Mouse (Mus musculus) neural tube, embryonic 14.5 days (tissue): ENCODE measurements around the gene Gm7247. TPM values are rescaled to one million over a fixed set of nuclear protein-coding genes. Genes with fewer than 3 reads are reported as not detected.
"Not testable (repeated sequence)": the region's sequence is repeated elsewhere in the genome, so short reads cannot be mapped to it uniquely, and the experiment has no call there.

Experiments used
- ATAC-seq: fragments of 200-750 bp; cut with Nextera tagmentation; 2 replicates; pipeline ENCODE4 v1.8.0; 2017; ENCODE audit warnings: low read depth, mild to moderate bottlenecking, moderate TSS enrichment, moderate library complexity
- H3K27ac ChIP-seq: fragments of 300-500 bp; sonication (generic); 2 replicates; pipeline ENCODE4 v1.5.1; 2014; ENCODE audit warnings: low read depth, mild to moderate bottlenecking, control low read depth, low read length, moderate library complexity, mixed read lengths
- H3K27me3 ChIP-seq: fragments of 300-500 bp; sonication (generic); 2 replicates; pipeline ENCODE4 v1.6.1; 2014; ENCODE audit warnings: low read length; ENCODE audit not compliant: control insufficient read depth, insufficient read depth
- H3K36me3 ChIP-seq: fragments of 300-500 bp; sonication (generic); 2 replicates; pipeline ENCODE4 v1.6.1; 2014; ENCODE audit warnings: low read length, mixed read lengths; ENCODE audit not compliant: control insufficient read depth, insufficient read depth
- H3K4me1 ChIP-seq: fragments of 300-500 bp; sonication (generic); 2 replicates; pipeline ENCODE4 v1.6.1; 2014; ENCODE audit warnings: low read length; ENCODE audit not compliant: control insufficient read depth, insufficient read depth
- H3K4me2 ChIP-seq: fragments of 300-500 bp; sonication (generic); 2 replicates; pipeline ENCODE4 v1.6.1; 2014; ENCODE audit warnings: mild to moderate bottlenecking, low read depth, low read length, control low read depth
- H3K4me3 ChIP-seq: fragments of 300-500 bp; sonication (generic); 2 replicates; pipeline ENCODE4 v1.5.1; 2014; ENCODE audit warnings: low read depth, low read length, control low read depth, mixed read lengths
- H3K9ac ChIP-seq: fragments of 300-500 bp; sonication (generic); replicated peaks from 2 replicates; pipeline ENCODE4 v1.6.1; 2014; ENCODE audit warnings: low read depth, mild to moderate bottlenecking, control low read depth, low read length, mixed read lengths
- H3K9me3 ChIP-seq: fragments of 300-500 bp; sonication (generic); 2 replicates; pipeline ENCODE4 v1.6.1; 2016; ENCODE audit warnings: low read length; ENCODE audit not compliant: control insufficient read depth
- WGBS: fragments of 180-500 bp; shearing (Covaris S2); extraction: QIAGEN DNeasy Blood & Tissue Kit; methylation state at CpG from one replicate; pipeline ENCODE4 v1.1.7; 2014; 5-methylcytosine and 5-hydroxymethylcytosine counted together
- polyA plus RNA-seq: library from polyadenylated mRNA; unstranded; fragments of >200 nt; fragmentation: Nextera tagmentation; extraction: Ambion mirVana; gene quantifications from 2 replicates; pipeline ENCODE4 v1.2.1, GENCODE M21; 2014

Gm7247 gene
- polyA plus RNA-seq, 1 experiment from 2014 or later: not detected

DNA sequence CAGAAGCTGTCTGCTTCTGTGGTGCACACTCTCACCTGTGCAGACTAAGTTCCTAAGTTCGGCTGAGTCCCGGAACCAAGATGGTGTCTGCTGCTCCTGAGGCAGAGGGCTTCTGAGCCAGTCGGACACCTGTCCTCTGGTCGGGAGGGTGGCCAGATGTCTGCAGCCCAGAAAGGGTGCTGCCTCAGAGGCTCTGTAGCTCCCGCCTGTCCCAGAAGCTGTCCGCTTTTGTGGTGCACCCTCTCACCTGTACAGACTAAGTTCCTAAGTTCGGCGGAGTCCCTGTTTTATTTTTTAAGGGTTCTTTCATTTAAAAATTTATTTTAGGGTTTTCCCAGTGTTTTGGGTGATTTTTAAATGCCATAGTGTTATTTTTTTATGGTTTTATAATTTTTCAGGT, 145.9 kb downstream of the Gm7247 start:
- Histone ChIP-seq H3K9me3 (no peaks in the 10 kb centered on the region), H3K36me3 (no peaks in the 10 kb centered on the region), H3K4me3 (no peak overlapping the region), H3K4me1 (no peaks in the 10 kb centered on the region), H3K27me3 (no peaks in the 10 kb centered on the region), H3K27ac (no peak overlapping the region), H3K9ac (no peak overlapping the region), H3K4me2 (no peak overlapping the region)
- 97% methylated on average over 8 of the region's 8 CpGs for WGBS
- ATAC-seq: no peak

DNA sequence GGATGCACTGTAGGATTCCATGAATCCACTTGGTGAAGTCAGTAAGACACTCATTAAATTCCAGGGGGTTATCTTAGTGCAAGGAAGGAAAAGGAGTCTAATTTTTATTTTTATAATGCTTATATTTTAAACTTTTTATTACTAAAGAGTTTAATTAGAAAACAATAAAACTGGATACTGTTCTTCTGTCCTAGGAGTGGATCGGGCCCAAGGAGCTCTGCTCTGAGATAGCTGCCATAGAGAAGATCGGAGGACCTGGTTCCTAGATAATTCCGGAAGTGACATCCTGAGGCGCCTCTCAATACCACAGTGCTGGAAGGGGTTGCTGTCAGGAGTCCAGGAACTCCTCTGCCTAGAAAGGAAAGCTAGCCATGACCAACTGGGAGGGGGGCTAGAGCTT, 190.9 kb downstream of the Gm7247 start, which contains the start of gene Gm5622:
Gene Gm5622, plus strand, starts transcription at position 301 of the 400 bp plus-strand sequence.
- H3K4me3 ChIP-seq: no peak within 1 kb of the TSS
- H3K9me3 ChIP-seq: no peaks in the 10 kb centered on the region
- no peaks in the 10 kb centered on the region for H3K4me1 ChIP-seq
- WGBS: 93% methylated on average over 4 of the region's 4 CpGs
- H3K4me2 ChIP-seq: no peak within 1 kb of the TSS
- H3K27ac ChIP-seq: no peak within 1 kb of the TSS
- no peak within 1 kb of the TSS for H3K9ac ChIP-seq
- ATAC-seq: no peak
- no peaks in the 10 kb centered on the region for H3K36me3 ChIP-seq
- no peaks in the 10 kb centered on the region for H3K27me3 ChIP-seq

DNA sequence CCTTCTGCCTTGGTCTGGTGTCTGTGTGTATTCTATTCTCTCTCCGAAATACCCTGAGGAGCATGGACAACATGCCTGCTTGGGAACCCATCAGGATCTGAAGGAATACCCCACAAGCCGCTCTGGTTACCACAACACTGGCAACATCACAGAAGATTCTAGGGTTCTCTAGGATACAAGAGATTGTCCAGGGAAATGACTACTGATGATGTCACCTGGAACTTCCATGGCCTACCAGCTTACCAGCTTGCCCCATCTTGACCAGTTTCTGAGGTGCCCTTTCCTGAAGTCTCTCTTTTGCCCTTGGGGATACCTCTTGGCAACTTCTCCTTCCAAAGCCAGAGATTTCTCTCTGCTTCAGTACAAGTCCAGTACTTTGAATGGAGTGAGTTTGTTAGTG, 212.4 kb downstream of the Gm7247 start, which contains the start of gene Gm17175:
Gene Gm17175, minus strand, starts transcription at position 101 of the 400 bp plus-strand sequence.
- not testable (repeated sequence) for H3K27ac ChIP-seq, H3K9me3 ChIP-seq, H3K4me3 ChIP-seq, H3K4me2 ChIP-seq, ATAC-seq, H3K36me3 ChIP-seq, H3K27me3 ChIP-seq, H3K4me1 ChIP-seq, H3K9ac ChIP-seq
- 90% methylated on average over 2 of the region's 2 CpGs for WGBS

- not testable (repeated sequence) for ATAC-seq, H3K36me3 ChIP-seq, H3K27me3 ChIP-seq, H3K4me2 ChIP-seq, H3K9me3 ChIP-seq, H3K4me3 ChIP-seq, H3K4me1 ChIP-seq, H3K27ac ChIP-seq, H3K9ac ChIP-seq
- WGBS: 99% methylated on average over 4 of the region's 4 CpGs
Observed at GRCm38 (mm10) chr14:51592039-51592438, 230.5 kb downstream of the Gm7247 start, which contains the start of gene Gm17174. Gene Gm17174 (minus strand): TSS chr14:51592139.

DNA sequence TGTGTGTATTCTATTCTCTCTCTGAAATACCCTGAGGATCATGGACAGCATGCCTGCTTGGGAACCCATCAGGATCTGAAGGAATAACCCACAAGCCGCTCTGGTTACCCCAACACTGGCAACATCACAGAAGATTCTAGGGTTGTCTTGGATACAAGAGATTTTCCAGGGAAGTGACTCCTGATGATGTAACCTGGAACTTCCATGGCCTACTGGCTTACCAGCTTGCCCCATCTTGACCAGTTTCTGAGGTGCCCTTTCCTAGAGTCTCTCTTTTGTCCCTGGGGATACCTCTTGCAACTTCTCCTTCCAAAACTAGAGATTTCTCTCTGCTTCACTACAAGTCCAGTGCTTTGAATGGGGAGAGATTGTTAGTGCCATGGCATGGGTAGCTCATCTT, 249.7 kb downstream of the Gm7247 start, which contains the start of gene Gm17078:
Gene Gm17078, minus strand, starts transcription at position 101 of the 400 bp plus-strand sequence.
- H3K4me3 ChIP-seq: no peak within 1 kb of the TSS
- H3K27ac ChIP-seq: no peak within 1 kb of the TSS
- no peaks in the 10 kb centered on the region for H3K36me3 ChIP-seq
- WGBS: 96% methylated on average over 1 of the region's 1 CpGs
- no peak within 1 kb of the TSS for H3K4me2 ChIP-seq
- no peaks in the 10 kb centered on the region for H3K4me1 ChIP-seq
- no peak within 1 kb of the TSS for H3K9ac ChIP-seq
- no peaks in the 10 kb centered on the region for H3K27me3 ChIP-seq
- ATAC-seq: no peak
- H3K9me3 ChIP-seq: no peaks in the 10 kb centered on the region

Other genes starting within 250 kb of the Gm7247 start
- gene Eddm3b, start 247.3 kb upstream of the Gm7247 start, polyA plus RNA-seq: not detected in 2 replicates
- gene Rnase6, start 237.8 kb upstream of the Gm7247 start, polyA plus RNA-seq: 0.50 TPM in 1 of 2 replicates, not detected in the other
- gene Rnase1, start 215.0 kb upstream of the Gm7247 start, polyA plus RNA-seq: 1.1 and 1.2 TPM in 2 replicates
- not detected in 2 replicates for gene Rnase2b, start 199.5 kb upstream of the Gm7247 start, polyA plus RNA-seq
- not detected in 2 replicates for gene Ang2, start 162.6 kb upstream of the Gm7247 start, polyA plus RNA-seq
- gene Ear14, start 158.4 kb upstream of the Gm7247 start, polyA plus RNA-seq: not detected in 2 replicates
- gene Rnase2a, start 105.6 kb upstream of the Gm7247 start, polyA plus RNA-seq: not detected in 2 replicates
- gene Vmn2r88, start 49.1 kb downstream of the Gm7247 start, polyA plus RNA-seq: not detected in 2 replicates
- not detected in 2 replicates for gene Vmn2r89, start 90.1 kb downstream of the Gm7247 start, polyA plus RNA-seq
- gene Gm5622, start 191.0 kb downstream of the Gm7247 start, polyA plus RNA-seq: not detected in 2 replicates
- gene Gm17175, start 212.3 kb downstream of the Gm7247 start, polyA plus RNA-seq: not detected in 2 replicates
- not detected in 2 replicates for gene Gm17174, start 230.4 kb downstream of the Gm7247 start, polyA plus RNA-seq
- not detected in 2 replicates for gene Gm17078, start 249.6 kb downstream of the Gm7247 start, polyA plus RNA-seq